Mouse (Mus musculus) layer of hippocampus, postnatal 10 days (tissue): ENCODE measurements around the gene N6amt1. TPM values are rescaled to one million over a fixed set of nuclear protein-coding genes. Genes with fewer than 3 reads are reported as not detected.

Experiments
- DNase-seq, 2 experiments: peaks; one replicate each; pipeline ENCODE4 v3.0.0; 2021; ENCODE audit warnings: low spot score in 2 of 2
- total RNA-seq, 2 experiments: library from RNA; stranded (reverse); gene quantifications; 2 replicates each; pipeline ENCODE4 v1.2.3; 2021

N6amt1 gene
- total RNA-seq, 2 experiments from 2014 or later = 16.7 to 17.0 TPM

DNA sequence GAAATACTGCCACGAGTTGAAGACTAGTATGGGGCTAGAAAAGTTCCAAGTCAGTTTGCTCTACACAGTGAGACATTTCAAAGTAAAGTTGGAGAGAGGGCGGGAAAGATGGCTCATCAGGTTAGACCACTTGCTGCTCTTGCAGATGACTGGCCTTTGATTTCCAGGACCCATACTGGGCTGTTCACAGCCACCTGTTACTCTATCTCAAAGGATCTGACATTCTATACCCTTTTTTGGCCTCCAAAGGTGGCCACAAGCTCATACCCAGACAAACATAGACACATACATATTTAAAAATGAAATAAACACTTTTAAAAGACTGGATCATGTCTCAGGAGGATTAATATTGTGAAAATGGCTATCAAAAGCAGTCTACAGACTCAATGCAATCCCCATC, 30.4 kb downstream of the N6amt1 start:
- no peak for DNase-seq

DNA sequence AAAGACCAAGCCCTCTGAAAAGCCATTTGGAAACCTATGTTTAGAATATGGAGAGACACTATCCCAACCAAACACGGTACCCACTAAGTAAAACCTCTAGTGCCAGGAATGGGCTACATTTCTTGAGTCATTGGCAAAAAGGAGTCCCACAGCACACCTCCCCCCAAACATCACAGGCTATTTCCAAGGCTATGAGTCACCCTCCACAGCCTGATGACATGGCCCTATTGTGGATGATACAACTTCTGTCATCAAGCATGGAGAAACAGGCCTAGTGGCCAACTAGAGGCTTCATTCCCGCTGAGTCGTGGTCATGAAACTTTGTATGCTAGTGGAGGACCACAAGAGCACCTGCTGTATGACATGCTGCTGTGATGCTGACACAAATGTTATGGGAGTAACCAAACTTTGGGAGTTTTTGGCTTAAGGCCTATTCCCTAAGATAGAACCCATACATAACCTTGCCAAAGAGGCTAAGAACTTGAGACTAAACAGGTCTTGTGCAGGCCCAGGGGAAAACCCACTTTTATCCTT, 33.5 kb downstream of the N6amt1 start:
- no peak for DNase-seq

DNA sequence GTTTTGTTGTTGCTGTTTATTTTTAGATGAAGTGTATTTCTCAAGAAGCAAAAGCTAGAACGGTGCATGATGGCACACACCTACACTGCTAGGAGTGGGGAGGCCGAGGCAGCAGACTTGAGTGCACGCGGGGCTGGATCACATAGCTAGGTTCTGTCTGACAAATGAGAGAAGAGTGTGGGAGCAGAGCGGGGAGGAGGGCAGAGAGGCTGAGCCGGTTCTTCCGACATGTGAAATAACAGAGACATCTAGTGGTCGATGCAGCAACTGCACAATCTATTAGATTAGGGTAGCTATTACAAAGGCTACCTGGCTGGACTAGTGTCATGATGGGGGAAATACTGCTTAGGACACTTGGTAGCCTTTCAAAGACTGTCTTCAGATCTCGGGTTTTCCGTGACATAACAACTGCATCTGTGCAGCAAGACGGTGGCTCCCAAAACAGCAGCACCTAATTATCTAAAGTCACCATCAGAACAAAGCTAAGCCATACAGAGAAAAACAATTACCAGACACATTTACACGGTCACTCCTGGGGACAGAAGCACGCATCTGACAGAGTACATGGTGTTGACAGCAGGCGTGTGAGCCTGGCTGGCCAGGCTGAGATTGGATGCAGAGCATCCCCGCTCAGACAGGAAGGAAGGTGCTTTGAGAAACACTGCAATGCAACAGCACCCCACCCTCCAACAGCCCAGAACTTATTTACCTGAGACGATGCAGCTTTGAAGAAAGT, 40.0 kb downstream of the N6amt1 start:
- DNase-seq = peak; percentile 62 to 74

DNA sequence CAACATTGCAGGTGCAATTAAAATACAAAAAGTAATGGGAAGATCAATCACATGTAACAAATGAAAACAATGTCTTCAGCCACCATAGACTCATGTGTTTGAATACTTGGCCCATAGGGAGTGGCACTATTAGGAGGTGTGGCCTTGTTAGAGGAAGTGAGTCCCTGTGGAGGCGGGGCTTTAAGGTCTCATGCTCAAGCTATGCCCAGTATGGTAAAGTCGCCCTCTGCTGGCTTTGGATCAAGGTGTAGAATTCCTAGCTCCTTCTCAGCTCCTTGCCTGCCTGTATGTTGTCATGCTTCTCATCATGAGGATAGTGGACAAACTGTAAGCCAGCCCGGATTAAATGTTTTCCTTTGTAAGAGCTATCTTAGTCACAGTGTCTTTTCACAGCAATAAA, 51.0 kb downstream of the N6amt1 start:
- DNase-seq = no peak

Other genes with a start within 250 kb of the N6amt1 start
- 10 to 100 TPM; 44.8 to 45.8 TPM for gene Ltn1, start 78.4 kb downstream of the N6amt1 start, total RNA-seq
- 10 to 100 TPM; 10.3 to 10.5 TPM for gene Rwdd2b, start 86.4 kb downstream of the N6amt1 start, total RNA-seq
- 10 to 100 TPM; 52.9 to 55.9 TPM for gene Usp16, start 100.5 kb downstream of the N6amt1 start, total RNA-seq
- gene Cct8, start 141.7 kb downstream of the N6amt1 start, total RNA-seq = 100 to 1,000 TPM; 194 to 207 TPM
- gene Map3k7cl, start 199.1 kb downstream of the N6amt1 start, total RNA-seq = under 1 TPM; 0.54 to 0.85 TPM